18 mouse cellular contexts compared by ENCODE assay signal in genomic region chr2:121826189-121826588, GRCm38 (mm10). TPM values are rescaled to one million over a fixed set of nuclear protein-coding genes. Genes with fewer than 3 reads are reported as not detected.
"Had no signal": no experiment of that assay in that cellular context is flagged by ENCODE, and none has a peak within 500 bp of the region (broad histone marks: within the 10 kb centered on the region; RNA-seq: fewer than 3 reads in every experiment).

No protein-coding gene starts in this region.

- H3K27me3 ChIP-seq: limb, embryonic 15.5 days; liver, embryonic 12.5 days; neural tube, embryonic 15.5 days had no signal

- H3K4me3 ChIP-seq: limb, embryonic 15.5 days; liver, embryonic 12.5 days; midbrain, embryonic 10.5 days; myocyte; neural tube, embryonic 15.5 days had no signal

- H3K9me3 ChIP-seq: limb, embryonic 15.5 days; liver, embryonic 12.5 days; midbrain, embryonic 10.5 days; neural tube, embryonic 15.5 days had no signal

- H3K27ac ChIP-seq: kidney, postnatal 0 days; limb, embryonic 15.5 days; liver, embryonic 12.5 days; midbrain, embryonic 10.5 days; neural tube, embryonic 15.5 days; stomach, postnatal 0 days had no signal

- H3K4me1 ChIP-seq: limb, embryonic 15.5 days; liver, embryonic 12.5 days; midbrain, embryonic 10.5 days; neural tube, embryonic 15.5 days had no signal

- H3K9ac ChIP-seq: limb, embryonic 15.5 days; liver, embryonic 12.5 days; neural tube, embryonic 15.5 days had no signal

- H3K36me3 ChIP-seq: limb, embryonic 15.5 days; liver, embryonic 12.5 days; midbrain, embryonic 10.5 days; neural tube, embryonic 15.5 days had no signal

- H3K4me2 ChIP-seq: limb, embryonic 15.5 days; liver, embryonic 12.5 days; neural tube, embryonic 15.5 days had no signal

- ATAC-seq: liver, embryonic 12.5 days had no signal

- DNase-seq: kidney, adult 9 months; kidney, postnatal 36 days; layer of hippocampus, adult 9-11 months; layer of hippocampus, postnatal 36 days; lung, postnatal 14 days; midbrain, embryonic 14.5 days; right cerebral cortex, adult 18-20 months; right cerebral cortex, postnatal 25 days; thymus, adult 18-20 months; thymus, postnatal 14 days had no signal

RNA-seq across cellular contexts. Expression of gene Frmd5, which starts 19.3 kb away (rescaled TPM):
- total RNA-seq: megakaryocyte, adult 5-6 weeks had no signal
